Mouse (Mus musculus) retina, embryonic 14.5 days (tissue): ENCODE results near the gene Xrcc2.
"Not testable (repeated sequence)": the region's sequence is repeated elsewhere in the genome, so short reads cannot be mapped to it uniquely, and the experiment has no call there.

Source experiments
- DNase-seq: peaks from one replicate; pipeline ENCODE4 v3.0.0-alpha.2; 2015; ENCODE audit warnings: low spot score

Gene Xrcc2

DNA sequence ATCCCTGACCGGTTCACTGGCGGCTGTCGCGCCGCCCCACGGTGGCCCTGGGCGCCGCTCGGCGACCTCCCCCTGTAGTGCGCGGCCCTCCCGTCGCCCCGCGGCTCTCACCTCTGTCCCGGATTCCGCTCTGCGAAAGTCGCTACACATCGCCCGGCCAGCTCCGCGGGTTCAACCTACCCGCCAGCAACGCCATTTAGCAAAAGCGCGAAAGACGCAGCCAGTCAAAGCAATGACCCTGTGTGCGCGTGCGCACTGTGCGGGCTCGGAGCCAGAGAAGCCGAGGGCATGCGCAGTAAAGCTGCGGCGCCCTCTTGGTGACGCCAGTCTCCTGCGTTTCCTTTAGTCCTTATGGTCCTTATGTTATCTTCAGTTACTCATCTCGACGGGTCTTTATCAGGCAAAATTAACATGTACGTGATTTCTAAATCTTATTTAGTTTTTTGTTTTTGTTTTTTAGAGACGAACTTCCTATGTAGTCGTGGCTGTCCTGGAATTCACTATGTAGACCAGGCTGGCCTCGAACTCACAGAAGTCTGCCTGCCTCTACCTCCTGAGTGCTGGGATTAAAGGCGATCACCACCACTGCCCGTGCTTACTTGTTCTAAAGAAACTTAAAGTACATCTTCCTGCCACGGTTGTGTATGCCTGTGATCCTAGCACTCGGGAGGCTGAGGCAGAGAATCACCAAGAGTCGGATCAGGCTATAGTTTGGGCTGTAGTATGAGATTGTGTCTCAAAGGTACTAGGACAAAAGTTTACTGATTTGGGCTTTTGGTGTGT lies at the start of gene Xrcc2:
Gene Xrcc2 (minus strand): TSS at position 259 of the 783 bp plus-strand sequence.
- peak; percentile 98 for DNase-seq

DNA sequence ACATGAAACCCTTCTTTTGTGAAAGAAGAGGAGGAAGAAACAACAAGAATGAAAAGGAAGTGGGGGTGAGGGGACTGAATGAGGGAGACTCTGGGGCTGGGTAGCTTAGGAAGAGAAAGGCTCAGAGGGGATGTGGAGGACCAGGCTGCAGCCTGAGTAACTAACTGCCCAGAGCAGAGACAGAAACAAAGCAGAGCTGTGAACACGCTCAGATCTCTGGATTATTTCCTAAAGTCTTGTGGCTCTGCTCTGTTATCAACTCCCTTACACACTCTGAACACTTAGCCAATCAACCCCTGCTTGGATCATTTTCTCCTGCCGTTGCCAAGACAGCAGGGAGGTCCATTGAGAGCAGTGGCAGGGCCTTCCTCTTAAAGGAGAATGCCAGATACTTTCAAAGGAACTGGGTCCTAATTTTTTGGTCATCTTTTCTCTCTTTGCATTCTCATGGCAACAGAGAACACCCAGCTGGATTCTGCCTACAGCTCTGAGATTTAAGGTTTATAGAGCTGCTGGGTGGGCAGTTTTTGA lies 48.7 kb upstream of the Xrcc2 start:
- DNase-seq: no peak

DNA sequence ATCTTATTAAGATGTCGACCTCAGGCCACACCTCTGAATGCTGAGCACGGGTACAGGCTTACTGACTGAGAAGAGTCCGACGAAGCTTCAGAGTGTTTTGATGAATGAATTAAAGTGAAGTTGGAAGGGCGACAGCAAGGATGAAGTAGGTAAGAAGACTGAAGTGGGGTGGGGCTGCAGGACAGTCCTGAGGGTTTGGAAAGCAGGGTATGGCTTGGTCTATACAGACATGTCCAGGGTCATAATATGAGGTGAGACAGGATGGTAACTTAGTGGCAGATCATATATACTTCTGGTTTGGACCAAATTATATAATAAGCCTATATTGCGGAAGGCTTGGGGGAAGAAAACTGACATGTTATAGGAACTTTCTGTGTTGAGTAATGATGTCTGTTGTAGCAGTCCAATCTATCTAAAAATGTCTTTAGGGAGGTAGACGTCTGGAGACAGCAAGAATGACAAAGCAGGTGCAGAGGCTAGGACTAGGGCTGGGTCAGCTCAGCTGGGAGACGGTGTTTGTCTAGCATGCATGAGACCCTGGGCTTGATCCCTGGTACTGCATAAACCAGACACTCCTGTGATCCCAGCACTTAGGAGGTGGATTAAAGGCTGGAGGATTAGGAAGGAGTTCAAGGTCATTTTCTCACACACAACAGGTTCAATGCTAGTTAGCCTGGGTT lies 48.1 kb upstream of the Xrcc2 start:
- DNase-seq: no peak

DNA sequence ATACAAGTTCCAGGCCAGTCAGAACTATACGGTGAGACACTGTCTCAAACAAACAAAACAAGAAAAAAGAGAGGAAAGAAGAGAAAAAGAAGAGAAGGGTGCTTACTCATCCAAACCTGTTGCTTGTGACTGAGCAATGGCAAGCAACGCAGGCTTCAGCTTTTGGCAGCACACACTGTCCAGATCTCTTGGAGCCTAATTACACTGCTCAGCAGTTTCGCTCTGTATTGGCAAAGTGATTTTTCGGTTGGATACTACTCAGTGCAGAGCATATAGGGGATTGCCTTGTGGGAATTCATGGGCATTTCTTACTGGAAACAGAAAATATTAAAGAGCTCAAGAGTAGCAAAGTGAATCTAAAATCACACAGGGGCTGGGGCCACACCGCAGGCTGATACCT lies 47.2 kb upstream of the Xrcc2 start:
- no peak for DNase-seq

DNA sequence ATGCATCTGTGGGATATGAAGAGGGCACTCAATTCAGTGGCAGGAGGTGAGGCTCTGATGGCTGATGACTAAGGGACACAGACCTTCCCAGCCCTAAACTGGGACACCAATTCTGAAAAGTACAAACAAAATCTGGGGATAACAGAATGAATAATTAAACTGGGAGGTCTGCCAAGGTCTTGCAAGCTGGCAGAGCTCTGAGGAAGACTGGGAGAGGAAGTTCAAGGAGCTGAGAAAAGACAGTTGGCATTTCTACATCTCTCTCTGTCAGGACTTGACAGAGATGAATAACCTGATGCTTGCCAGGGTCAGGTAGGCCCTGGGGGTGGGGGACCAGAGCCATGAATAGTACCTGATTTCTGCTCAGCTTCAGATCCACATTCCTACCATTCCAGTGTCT lies 45.9 kb upstream of the Xrcc2 start:
- DNase-seq: no peak

DNA sequence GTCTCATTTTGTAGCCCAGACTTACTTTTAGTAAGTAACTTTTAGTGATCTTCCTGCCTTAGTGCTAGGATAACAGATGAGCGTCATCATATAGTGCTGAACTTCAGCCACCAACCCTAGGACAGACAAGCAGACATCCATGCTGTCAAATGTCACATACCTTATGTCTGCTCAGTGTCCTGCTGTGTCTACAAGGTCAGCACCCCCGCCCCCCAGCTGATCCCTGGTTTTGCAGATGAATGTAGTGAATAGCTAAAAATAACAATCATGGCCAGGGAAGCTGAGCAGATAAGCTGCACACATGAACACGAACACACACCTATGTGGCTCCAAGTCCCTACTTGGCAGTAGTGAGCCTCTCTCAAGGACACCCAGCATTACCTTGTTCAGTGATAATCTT lies 43.0 kb upstream of the Xrcc2 start:
- DNase-seq: no peak

DNA sequence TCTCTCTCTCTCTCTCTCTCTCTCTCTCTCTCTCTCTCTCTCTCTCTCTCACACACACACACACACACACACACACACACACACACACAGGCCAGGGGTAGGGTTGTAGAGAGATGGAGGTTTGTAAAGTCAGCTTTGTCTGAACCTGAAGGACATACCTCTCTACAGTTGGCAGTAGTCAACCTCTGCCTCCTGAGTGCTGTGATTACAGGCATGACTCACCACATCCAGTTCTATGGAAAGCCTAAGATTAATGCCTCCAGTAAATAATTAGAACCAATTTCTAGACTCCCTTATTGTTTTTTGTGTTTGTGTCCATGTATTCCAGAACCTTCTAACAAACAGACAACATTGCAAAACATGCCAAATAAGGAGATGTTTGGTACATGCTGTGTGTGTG lies 42.3 kb upstream of the Xrcc2 start:
- no peak for DNase-seq

DNA sequence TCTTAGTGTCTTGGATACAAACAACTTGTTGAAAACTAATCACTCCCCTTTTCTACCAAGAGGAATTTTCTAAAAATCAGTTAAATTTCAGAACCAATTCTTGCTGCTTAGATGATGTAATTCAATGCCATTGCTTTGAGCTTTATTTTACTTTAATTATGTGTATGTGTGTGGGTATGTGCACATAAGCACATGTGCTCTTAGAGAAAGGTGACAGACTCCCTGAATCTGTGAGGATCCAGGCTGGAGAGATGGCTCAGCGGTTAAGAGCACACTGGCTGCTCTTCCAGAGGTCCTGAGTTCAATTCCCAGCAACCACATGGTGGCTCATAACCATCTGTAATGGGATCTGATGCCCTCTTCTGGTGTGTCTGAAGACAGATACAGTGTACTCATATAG lies 33.3 kb upstream of the Xrcc2 start:
- not testable (repeated sequence) for DNase-seq

DNA sequence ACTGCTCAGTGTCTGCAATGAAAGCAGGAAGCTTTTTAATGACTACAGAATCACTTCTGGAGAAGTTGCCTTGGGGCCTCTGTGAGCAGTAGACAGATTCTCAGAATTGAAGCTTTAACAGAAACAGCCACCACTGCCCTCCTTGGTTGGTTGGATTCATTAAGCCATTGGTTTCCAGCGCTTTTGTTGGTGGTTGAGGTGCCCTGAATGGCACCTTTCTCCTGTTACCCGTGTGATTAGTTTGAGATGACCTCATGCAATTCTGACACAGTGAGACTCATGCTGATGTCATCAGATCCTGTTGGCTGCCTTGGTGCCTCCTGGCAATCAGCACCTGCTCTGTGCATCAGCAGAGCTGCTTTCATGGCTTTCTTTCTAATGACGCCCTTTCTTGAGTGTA lies 32.8 kb upstream of the Xrcc2 start:
- DNase-seq: peak; percentile 50

DNA sequence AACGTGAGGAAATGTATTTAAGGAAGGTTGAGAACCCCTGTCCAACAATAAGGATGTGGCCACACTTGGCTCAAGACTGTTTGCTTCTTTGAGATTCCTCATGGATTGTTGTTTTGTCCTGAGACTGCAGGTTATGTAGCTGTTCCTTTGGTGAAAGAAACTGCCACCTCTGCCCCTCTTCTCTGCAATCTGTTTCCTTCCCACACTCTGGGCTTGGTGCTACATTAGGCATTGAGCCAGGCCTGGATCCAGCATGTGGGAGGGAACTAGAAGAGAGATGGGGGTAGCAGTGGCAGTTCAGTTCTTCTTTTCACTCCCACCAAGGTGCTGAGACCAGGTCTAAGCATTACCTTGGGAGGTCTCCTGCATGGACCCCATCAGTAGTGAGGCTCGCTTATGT lies 30.2 kb upstream of the Xrcc2 start:
- DNase-seq: no peak

DNA sequence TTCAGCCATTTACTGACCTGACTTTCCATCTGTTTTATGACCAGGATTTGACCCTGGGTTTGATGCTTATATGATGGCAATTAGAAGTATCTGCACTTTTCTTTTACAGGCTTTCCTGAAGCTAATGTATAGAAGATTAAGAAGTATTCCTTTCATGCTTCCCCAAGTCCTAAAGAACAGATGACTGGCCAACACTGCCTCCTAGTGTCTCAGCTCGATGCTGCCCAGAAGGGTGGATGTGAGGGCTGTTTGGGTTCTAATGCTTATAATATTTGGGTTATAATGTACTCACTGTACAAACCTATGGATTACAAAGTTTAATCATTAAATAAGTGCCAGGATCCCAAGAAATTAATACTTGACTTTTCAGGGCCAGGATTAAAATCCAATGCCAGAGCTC lies 28.7 kb upstream of the Xrcc2 start:
- peak; percentile 78 for DNase-seq

DNA sequence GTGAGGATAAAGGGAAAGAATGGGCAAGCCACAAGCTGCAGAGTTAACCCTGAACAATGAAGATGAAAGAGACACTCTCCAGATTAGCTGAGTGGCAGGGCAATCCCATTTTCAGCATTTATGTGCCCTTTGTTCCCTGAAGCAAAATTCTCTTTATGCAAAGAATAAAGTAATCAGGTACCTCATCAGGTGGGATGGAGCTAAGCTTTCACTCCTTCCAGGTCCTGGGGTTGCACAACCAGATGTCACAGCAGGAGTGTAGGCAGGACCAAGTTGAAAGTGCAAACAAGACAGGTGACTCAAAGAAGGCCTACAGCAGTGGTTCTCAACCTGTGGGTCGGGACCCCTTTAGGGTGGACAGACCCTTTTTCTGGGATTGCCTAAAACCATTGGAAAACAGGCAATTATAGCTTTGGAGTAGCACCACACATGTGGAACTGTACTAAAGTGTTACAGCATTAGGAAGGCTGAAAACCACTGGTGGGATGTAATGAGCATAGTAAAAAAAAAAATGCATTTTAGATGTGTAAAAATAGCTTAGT lies 18.6 kb upstream of the Xrcc2 start:
- DNase-seq: no peak

DNA sequence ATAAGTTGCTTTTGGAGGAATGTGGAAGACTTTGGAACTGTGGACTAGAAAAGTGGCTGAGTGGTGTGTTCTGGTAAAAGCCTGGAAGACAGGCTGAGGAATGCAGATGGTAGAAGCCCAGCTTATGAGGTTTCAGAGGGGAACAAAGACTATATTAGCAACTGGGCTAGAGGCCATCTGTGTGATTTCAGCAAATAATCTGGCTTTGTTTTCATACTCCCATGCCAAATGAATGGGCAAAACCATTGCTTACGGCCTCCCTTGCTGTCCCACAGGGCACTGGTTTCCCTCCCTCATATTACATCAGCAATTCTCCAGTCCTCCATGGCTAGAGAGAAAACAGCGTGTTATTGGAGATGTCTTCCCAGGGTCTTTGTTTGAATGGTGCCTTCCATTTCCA lies 17.4 kb upstream of the Xrcc2 start:
- DNase-seq: no peak

DNA sequence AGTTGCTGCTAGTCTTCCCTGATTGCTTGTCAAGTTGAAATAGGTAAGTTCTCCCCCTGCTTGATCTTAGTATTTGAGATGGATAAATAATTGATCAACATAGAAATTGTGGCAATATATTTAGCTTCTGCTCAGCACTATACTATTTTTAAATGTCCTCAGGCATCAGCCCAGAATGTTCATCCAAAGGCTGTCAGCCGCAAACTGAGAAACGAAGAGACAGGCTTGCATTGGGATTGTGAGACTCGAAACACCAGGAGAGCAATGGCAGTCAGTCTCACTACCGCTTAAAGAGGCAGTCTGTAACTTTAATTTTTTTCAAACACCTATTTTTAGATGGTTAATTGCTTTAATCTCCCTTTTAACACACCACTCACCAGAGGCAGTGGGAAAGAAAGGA lies 13.8 kb upstream of the Xrcc2 start:
- no peak for DNase-seq

DNA sequence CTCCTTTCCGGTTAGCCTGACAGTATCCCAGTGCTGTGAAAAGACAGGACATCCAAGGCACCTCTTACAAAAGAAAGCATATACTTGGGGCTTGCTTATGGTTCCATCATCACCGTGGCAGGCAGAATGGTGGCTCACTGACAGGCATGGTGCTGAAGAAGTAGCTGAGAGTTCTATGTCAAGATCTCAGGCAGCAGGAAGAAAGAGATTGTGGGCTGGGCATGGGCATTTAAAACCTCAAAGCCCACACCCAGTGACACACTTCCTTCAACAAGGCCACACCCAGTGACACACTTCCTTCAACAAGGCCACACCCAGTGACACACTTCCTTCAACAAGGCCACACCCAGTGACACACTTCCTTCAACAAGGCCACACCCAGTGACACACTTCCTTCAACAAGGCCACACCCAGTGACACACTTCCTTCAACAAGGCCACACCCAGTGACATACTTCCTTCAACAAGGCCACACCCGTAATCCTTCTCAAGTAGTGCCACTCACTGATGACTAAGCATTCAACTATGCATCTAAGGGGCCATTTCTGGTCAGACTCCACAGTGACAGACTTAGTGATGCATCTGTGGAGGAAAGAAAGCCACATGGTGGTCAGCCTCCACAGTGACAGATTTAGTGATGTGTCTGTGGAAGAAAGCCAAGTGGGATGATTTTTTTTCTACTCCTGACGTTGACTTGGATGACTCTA lies 7.5 kb upstream of the Xrcc2 start:
- DNase-seq: not testable (repeated sequence)

DNA sequence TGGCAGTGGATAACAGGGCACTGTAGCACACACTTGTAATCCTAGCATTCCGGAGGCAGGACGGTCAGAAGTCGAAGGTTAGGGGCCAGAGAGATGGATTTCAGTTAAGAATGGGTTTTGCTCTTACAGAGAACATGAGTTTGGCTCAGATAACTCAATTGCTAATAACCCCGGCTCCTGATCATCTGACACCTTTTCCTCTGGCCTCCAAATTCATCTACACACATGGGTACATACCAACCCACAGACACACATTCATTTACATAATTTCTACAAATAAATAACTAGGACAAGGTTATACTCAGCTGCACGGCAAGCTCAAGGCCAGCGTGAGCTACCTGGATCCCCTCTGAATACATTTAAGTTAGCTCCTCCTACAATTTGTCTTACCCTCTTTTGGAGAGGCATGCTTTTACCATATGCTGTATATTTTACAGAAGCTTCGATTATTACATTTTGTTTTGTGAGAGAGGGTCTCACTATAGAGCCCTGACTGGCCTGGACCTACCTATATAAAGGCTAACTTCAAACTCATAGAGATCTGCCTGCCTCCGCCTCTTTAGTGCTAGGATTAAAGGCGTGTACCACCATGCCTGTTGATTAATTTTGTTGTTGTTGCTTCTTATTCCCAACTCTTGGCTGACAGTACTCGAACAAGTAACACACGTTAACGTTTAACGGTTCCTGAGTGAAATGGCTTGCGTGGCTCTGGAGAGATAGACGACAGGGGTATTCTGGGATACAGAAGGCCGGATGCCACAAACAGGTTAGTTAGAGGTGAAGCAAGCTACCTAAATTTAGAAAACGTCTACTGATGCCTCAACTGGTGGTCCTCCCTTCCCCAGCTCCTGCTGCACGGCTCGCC lies 691 bp downstream of the Xrcc2 start:
- DNase-seq: peak; percentile 8

DNA sequence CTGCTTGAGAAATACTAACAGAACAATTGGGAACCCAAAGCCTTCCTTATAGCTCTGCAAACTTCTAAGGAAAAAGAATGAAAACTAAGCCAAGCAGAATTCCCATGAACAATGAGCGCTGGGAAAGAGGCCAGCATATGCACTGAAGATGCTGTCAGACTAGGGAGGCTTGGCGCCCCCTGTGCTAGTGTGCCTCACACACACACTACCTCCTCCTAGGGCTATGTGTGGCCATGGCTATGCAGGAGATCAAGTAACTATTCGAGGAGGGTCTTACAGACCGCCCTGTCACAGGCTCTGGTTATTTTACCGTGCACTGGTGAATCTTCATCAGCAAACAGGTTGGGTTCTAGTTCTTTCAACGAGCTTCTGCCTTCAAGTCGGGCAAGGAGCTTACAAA lies 7.7 kb downstream of the Xrcc2 start:
- DNase-seq: peak; percentile 3

DNA sequence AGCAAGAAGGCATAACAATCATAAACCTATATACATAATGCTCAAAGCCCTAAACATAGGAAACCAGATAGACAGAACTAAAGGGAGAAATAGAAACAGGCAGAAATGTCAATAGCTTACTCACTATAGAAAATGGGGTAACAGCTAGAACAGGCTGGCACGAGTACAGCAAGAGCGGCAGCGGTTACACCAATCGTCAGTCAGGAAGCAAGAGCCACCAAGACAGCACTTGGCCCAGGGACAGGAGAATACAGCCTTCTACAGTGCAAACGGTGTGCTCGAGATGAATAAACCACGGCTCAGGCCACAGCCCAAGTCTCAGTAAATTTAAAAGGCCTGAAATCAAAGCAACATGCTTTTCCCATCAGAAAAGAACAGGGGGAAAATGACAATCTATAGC lies 9.4 kb downstream of the Xrcc2 start:
- DNase-seq: no peak

DNA sequence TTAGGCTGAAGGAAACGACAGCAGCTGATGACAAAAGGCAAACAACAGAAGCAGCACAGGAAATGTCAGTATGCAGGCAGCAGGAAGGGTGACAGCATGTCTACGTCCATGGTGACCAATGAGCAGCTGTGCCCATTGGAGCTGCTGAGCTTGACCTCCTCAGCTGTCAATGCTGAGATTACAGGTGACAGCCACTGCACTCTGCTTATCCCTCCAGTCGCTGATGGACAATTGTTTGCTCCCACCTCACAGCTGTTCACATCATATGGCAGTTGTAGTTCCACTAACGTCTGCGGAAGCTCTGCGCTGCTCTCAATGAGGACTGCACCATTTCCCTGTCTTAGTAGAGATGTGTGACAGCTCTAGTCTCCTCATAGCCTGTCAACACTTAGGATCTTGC lies 9.8 kb downstream of the Xrcc2 start:
- DNase-seq: peak; percentile 65

DNA sequence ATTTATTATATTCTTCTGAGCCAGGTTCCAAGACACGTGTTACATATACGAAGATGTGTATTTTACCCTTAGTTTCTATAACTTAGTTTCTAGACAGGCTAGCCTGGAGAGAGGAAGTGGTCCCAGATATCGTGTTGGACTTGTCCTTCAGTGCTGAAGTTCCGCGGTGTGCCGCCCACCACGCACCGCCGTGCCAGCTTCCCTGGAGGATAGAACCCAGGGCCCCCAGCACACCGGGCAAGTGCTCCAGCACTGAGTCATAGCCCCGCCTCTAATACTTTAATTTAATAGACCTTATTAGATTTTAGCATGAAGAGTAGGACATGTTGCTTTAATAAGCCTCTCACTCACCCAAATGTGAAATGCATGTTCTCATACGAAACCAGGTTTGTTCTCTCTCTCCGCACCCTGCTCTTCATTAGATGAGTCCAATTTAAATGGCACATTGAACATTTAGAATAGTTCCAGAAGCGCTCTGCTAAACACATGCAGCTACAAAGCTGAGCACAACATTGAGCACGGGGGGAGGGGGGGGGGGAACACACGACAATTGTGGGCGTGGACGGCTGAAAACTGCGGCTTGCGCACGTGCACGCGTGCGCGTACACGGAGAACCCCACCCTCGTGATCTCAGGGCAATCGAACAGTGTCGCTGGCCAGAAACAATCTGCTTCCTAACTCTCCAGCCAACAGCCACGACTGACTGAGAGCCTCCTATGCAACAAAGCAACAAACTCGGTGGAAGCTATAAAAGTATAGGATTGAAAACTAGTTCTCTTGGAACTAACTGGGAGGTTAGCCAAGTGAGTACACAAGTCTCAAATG lies 33.7 kb downstream of the Xrcc2 start:
- no peak for DNase-seq

DNA sequence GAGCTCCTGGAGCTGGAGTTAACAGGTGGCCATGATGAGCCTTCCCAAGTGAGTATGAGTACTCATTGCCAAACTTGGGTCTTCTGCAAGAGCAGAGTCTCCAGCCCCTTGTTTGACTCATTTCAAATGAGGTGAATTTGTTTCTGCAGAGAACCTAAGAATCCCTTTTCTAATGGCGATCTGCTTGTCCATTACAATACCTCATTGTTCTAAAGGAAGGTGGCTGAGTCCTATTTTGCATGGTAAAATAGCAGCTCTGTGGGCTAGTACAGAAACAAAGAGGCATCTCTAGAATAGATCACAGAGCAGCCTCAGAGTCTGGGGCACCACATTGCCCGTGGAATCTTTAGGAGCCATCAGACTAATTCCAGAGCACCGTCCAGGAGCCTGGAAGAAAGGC lies 34.6 kb downstream of the Xrcc2 start:
- DNase-seq: no peak
